Mouse (Mus musculus) heart, embryonic 14.5 days (tissue): Measurements from ENCODE around the gene Ubtf. TPM values are rescaled to one million over a fixed set of nuclear protein-coding genes. Genes with fewer than 3 reads are reported as not detected.
"Not testable (repeated sequence)": the region's sequence is repeated elsewhere in the genome, so short reads cannot be mapped to it uniquely, and the experiment has no call there.

Experiments used
- ATAC-seq: fragments of 200-750 bp; cut with Nextera tagmentation; 2 replicates; pipeline ENCODE4 v1.8.0; 2017; ENCODE audit warnings: low read depth, moderate TSS enrichment; ENCODE audit not compliant: insufficient number of reproducible peaks, insufficient read depth, low FRiP score
- H3K27ac ChIP-seq, 2 experiments: fragments of 200-500 bp in 1 of 2; fragments of 300-500 bp in 1 of 2; sonication (generic) in 1 of 2; replicated peaks in 1 of 2; 2 replicates each; pipeline ENCODE4 v1.5.1; 2012 to 2014; ENCODE audit warnings: low read depth in 2 of 2, low read length in 2 of 2, control low read depth in 1 of 2, mild to moderate bottlenecking in 1 of 2, mixed read lengths in 1 of 2; ENCODE audit not compliant: control insufficient read depth in 1 of 2, insufficient read depth in 1 of 2
- H3K27me3 ChIP-seq: fragments of 300-500 bp; sonication (generic); 2 replicates; pipeline ENCODE4 v1.6.1; 2014; ENCODE audit warnings: mild to moderate bottlenecking, low read length, control low read depth; ENCODE audit not compliant: control insufficient read depth, insufficient read depth
- H3K36me3 ChIP-seq: fragments of 300-500 bp; sonication (generic); 2 replicates; pipeline ENCODE4 v1.6.1; 2014; ENCODE audit warnings: mild to moderate bottlenecking, control low read depth, low read length, mixed read lengths; ENCODE audit not compliant: control insufficient read depth, insufficient read depth
- H3K4me1 ChIP-seq, 2 experiments: fragments of 200-500 bp in 1 of 2; fragments of 300-500 bp in 1 of 2; sonication (generic) in 1 of 2; 2 replicates each; pipeline ENCODE4 v1.6.1; 2012 to 2014; ENCODE audit warnings: low read length in 2 of 2, control low read depth in 1 of 2, mixed read lengths in 1 of 2; ENCODE audit not compliant: control insufficient read depth in 2 of 2, insufficient read depth in 2 of 2
- H3K4me2 ChIP-seq: fragments of 300-500 bp; sonication (generic); 2 replicates; pipeline ENCODE4 v1.6.1; 2014; ENCODE audit warnings: mild to moderate bottlenecking, low read length
- H3K4me3 ChIP-seq, 2 experiments: fragments of 200-500 bp in 1 of 2; fragments of 300-500 bp in 1 of 2; sonication (generic) in 1 of 2; 2 replicates each; pipeline ENCODE4 v1.5.1; 2012 to 2014; ENCODE audit warnings: low read length in 2 of 2, mild to moderate bottlenecking in 2 of 2, control low read depth in 1 of 2, low read depth in 1 of 2, moderate library complexity in 1 of 2; ENCODE audit not compliant: control insufficient read depth in 1 of 2, insufficient read depth in 1 of 2
- H3K9ac ChIP-seq: fragments of 300-500 bp; sonication (generic); 2 replicates; pipeline ENCODE4 v1.6.1; 2014; ENCODE audit warnings: mild to moderate bottlenecking, low read length
- H3K9me3 ChIP-seq: fragments of 300-500 bp; sonication (generic); 2 replicates; pipeline ENCODE4 v1.6.1; 2016; ENCODE audit warnings: low read length, control low read depth; ENCODE audit not compliant: control insufficient read depth
- WGBS: fragments of 180-500 bp; shearing (Covaris S2); extraction: QIAGEN DNeasy Blood & Tissue Kit; methylation state at CpG from one replicate; pipeline ENCODE4 v1.1.7; 2014; 5-methylcytosine and 5-hydroxymethylcytosine counted together
- polyA plus RNA-seq: library from polyadenylated mRNA; unstranded; fragments of >200 nt; fragmentation: Nextera tagmentation; extraction: Ambion mirVana; gene quantifications from 2 replicates; pipeline ENCODE4 v1.2.1, GENCODE M21; 2014

Gene Ubtf
- polyA plus RNA-seq, 1 experiment from 2014 or later = 53.6 TPM

DNA sequence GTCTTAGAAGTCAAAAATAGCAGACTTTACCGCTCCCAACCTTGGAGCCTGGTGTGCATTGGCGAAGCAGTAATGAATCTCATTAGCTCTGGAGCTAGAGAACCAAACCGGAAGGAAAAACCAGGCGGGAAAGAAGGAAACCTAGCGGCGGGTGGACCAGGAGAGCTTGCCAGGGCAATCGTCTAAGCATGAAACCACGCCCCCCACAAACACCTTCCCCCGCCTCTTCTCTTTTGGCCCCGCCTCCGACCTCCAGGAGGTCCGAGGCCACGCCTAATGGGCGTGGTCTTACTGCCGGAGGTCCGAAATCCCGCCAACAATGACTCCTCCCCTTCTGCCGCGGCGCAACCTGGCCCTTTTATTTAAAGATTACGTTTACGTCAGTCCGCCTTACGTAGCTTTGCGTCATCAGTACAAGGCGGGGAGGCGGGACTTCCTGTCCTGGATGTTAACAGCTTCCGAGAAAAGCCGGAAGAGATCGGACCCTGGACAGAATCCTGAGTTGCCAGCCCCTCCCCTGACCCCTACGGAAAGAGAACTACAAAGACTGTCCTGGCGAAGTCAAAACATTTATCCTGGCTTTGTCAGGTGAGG, 34.9 kb downstream of the Ubtf start, which contains the start of gene Tmub2:
Gene Tmub2 (plus strand): TSS at position 431 of the 594 bp plus-strand sequence.
- Histone ChIP-seq H3K9me3 (no peaks in the 10 kb centered on the region), H3K4me1 (peaks cover 0 to 12% of the 10 kb centered on the region in 2 experiments; a peak in 2 of 4 replicates), H3K27ac (peak within 1 kb of the TSS; percentile 75 to 83), H3K36me3 (peaks cover 26% of the 10 kb centered on the region), H3K4me3 (peak within 1 kb of the TSS; percentile 83 to 84), H3K27me3 (no peaks in the 10 kb centered on the region), H3K9ac (peak within 1 kb of the TSS; percentile 85), H3K4me2 (peak within 1 kb of the TSS; percentile 77)
- peak; percentile 91 for ATAC-seq
- under 1% methylated on average over 32 of the region's 32 CpGs for WGBS

DNA sequence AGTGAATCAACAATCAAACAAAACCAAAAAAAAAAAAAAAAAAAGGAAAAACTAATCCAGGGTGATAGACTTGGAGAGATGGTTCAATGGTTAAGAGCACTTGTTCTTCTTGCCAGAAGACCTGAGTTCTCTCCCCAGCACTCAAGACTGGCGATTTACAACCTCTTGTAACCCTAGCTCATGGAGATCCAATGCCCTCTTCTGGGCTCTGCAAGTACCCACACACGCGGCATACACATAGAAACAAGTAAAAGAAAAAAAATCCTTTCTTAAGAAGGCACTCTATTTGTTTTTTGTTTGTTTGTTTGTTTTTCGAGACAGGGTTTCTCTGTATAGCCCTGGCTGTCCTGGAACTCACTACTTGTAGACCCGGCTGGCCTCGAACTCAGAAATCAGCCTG, 35.6 kb downstream of the Ubtf start:
- Histone ChIP-seq H3K9me3 (no peaks in the 10 kb centered on the region), H3K4me3 (peak overlapping the region in 1 of 2 experiments; percentile 83; a peak in 1 of 4 replicates), H3K9ac (no peak overlapping the region), H3K27me3 (no peaks in the 10 kb centered on the region), H3K27ac (peak overlapping the region in 1 of 2 experiments; percentile 75; a peak in 1 of 4 replicates), H3K4me2 (peak overlapping the region; percentile 77), H3K36me3 (peaks cover 20% of the 10 kb centered on the region), H3K4me1 (peaks cover 0 to 12% of the 10 kb centered on the region in 2 experiments; a peak in 2 of 4 replicates)
- 83% methylated on average over 6 of the region's 6 CpGs for WGBS
- ATAC-seq = no peak

DNA sequence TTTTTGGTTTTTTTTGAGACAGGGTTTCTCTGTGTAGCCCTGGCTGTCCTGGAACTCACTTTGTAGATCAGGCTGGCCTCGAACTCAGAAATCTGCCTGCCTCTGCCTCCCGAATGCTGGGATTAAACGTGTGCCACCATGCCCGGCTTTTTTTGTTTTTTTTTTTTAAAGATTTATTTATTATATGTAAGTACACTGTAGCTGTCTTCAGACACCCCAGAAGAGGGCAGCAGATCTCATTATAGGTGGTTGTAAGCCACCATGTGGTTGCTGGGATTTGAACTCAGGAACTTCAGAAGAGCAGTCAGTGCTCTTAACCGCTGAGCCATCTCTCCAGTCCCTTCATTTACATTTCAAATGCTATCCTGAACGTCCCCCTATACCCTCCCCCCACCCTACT, 39.3 kb downstream of the Ubtf start:
- H3K9ac ChIP-seq, H3K9me3 ChIP-seq, H3K36me3 ChIP-seq, ATAC-seq, H3K4me2 ChIP-seq, H3K4me3 ChIP-seq, H3K4me1 ChIP-seq, H3K27ac ChIP-seq: not testable (repeated sequence)
- 77% methylated on average over 6 of the region's 6 CpGs for WGBS
- peaks cover 10% of the 10 kb centered on the region for H3K27me3 ChIP-seq

DNA sequence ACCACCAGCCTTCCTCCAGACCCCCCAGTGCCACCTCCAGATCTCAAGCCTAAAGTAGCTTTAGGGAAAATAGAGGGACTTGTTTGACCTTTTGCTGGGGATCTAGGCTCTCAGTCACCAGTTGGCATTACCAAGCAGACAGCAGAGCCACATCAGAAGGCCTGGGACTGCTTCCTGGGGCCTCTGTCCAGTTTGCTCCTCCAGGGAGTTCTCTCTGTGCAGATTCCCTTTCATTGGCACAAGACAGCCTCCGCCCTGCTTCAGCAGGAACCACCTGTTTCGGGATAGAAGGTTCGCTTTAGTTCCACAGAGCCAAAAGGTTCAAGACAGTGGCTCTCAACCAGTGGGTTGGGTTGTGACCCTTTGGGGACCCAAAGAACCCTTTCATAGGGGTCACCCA, 39.9 kb downstream of the Ubtf start:
- no peaks in the 10 kb centered on the region for H3K9me3 ChIP-seq
- no peak overlapping the region for H3K9ac ChIP-seq
- peaks cover 0 to 6% of the 10 kb centered on the region in 2 experiments; a peak in 1 of 4 replicates for H3K4me1 ChIP-seq
- H3K36me3 ChIP-seq = no peaks in the 10 kb centered on the region
- no peak overlapping the region for H3K4me3 ChIP-seq
- ATAC-seq = no peak
- peaks cover 10% of the 10 kb centered on the region for H3K27me3 ChIP-seq
- H3K4me2 ChIP-seq = no peak overlapping the region
- H3K27ac ChIP-seq = no peak overlapping the region
- 83% methylated on average over 3 of the region's 3 CpGs for WGBS

DNA sequence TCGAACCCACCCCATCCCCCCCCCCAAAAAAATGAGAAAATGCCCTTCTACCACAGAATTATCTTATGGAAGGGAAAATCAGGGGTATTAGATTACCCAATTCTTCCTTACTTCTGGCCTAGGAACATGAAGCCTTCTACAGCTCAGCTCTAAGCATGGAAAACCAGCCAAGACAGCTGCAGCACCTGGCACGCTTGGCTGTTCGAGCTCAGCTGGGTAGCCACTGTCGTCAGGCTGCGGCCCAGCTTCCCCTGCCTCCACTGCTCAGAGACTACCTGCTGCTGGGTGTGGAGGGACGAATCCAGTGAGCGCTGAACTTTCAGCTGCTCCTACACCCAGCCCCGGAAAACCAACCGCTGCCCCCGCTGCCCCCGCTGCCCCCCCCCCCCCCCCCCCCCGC, 41.8 kb downstream of the Ubtf start:
- no peak for ATAC-seq
- Histone ChIP-seq H3K27ac (no peak overlapping the region), H3K36me3 (no peaks in the 10 kb centered on the region), H3K9me3 (no peaks in the 10 kb centered on the region), H3K4me3 (no peak overlapping the region), H3K27me3 (peaks cover 10% of the 10 kb centered on the region), H3K4me2 (no peak overlapping the region), H3K9ac (no peak overlapping the region), H3K4me1 (peaks cover 0 to 6% of the 10 kb centered on the region in 2 experiments; a peak in 1 of 4 replicates)
- 76% methylated on average over 8 of the region's 12 CpGs for WGBS

DNA sequence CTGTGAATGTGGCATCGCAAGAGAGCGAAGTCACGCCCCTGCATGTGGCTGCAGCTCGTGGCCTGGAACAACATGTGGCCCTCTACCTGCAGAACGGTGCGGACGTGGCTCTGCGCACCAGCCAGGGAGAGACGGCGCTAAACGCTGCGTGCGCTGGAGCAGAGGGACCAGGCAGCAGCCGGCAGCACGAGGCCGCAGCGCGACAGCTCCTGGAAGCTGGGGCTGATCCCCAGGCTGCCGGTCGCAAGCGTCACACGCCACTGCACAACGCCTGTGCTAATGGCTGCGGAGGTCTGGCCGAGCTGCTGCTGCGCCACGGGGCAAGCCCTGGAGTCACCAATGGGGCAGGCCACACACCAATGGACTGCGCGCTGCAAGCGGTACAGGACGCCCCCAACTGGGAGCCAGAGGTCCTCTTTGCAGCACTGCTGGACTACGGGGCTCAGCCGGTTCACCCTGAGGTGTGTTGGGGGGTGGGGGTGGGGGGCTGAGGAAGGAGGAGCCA, 43.1 kb downstream of the Ubtf start:
- Histone ChIP-seq H3K9me3 (no peaks in the 10 kb centered on the region), H3K27ac (no peak overlapping the region), H3K4me1 (peaks cover 0 to 6% of the 10 kb centered on the region in 2 experiments; a peak in 1 of 4 replicates), H3K4me2 (peak overlapping the region; percentile 80), H3K9ac (peak overlapping the region; percentile 68), H3K27me3 (peaks cover 10% of the 10 kb centered on the region), H3K36me3 (no peaks in the 10 kb centered on the region), H3K4me3 (peak overlapping the region; percentile 32 to 36)
- ATAC-seq = peak; percentile 61
- WGBS = 2% methylated on average over 33 of the region's 33 CpGs

DNA sequence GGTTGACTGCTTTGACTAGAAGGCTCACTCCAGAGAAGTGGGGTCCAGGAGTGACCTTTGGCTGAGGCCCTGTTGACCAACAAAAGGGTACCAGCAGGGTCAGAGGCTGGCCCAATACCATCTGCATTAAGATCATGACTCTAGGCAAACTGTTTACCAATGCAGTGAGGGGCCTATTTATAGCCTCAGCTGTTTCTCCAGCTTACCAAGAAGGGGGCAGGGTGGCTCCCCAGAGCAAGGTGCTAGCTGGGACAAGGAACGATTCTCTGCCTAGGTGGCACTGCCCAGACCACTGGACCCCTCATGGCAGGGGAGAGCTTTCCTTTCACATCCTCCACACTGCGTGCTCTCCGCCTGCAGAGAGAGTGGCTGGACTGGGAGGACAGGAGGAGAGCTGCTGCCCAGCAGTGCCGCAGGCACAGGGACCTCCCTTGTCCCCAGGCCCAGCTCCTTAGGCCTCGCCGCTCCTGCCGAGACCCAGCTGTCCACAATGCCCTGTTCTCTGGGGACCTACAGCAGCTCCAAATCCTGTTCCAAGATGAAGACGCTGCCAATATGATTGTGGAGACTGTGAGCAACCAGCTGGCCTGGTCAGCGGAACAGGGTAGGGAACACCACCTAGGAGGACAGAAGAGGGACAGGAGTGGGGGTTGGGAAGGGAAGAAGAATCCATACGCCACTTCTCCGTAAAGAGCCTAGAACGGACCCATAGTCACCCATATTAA, 50.9 kb downstream of the Ubtf start, which contains the start of gene Asb16:
Gene Asb16 (plus strand): TSS at position 224 of the 725 bp plus-strand sequence.
- no peak for ATAC-seq
- H3K27me3 ChIP-seq = no peaks in the 10 kb centered on the region
- H3K4me3 ChIP-seq = no peak within 1 kb of the TSS
- 0 out of 4 replicates have a peak within 1 kb of the TSS, but pooled peaks of 1 of the 2 experiments have one; percentile 19 for H3K27ac ChIP-seq
- 0 out of 2 replicates have a peak within 1 kb of the TSS, but pooled peaks have one; percentile 31 for H3K4me2 ChIP-seq
- no peak within 1 kb of the TSS; the same call in 1 of the 2 replicates for H3K9ac ChIP-seq
- H3K4me1 ChIP-seq = peaks cover 12 to 16% of the 10 kb centered on the region in 2 experiments
- no peaks in the 10 kb centered on the region for H3K9me3 ChIP-seq
- 84% methylated on average over 12 of the region's 12 CpGs for WGBS
- peaks cover 7% of the 10 kb centered on the region; the same call in 1 of the 2 replicates for H3K36me3 ChIP-seq
